Mouse (Mus musculus): Measurements from ENCODE around the gene Lats2. TPM values are rescaled to one million over a fixed set of nuclear protein-coding genes. Genes with fewer than 3 reads are reported as not detected.
"Not testable (repeated sequence)": the region's sequence is repeated elsewhere in the genome, so short reads cannot be mapped to it uniquely, and the experiment has no call there.

Gene Lats2
- polyA plus RNA-seq, 1 experiment from 2014 or later: 33.3 TPM

DNA sequence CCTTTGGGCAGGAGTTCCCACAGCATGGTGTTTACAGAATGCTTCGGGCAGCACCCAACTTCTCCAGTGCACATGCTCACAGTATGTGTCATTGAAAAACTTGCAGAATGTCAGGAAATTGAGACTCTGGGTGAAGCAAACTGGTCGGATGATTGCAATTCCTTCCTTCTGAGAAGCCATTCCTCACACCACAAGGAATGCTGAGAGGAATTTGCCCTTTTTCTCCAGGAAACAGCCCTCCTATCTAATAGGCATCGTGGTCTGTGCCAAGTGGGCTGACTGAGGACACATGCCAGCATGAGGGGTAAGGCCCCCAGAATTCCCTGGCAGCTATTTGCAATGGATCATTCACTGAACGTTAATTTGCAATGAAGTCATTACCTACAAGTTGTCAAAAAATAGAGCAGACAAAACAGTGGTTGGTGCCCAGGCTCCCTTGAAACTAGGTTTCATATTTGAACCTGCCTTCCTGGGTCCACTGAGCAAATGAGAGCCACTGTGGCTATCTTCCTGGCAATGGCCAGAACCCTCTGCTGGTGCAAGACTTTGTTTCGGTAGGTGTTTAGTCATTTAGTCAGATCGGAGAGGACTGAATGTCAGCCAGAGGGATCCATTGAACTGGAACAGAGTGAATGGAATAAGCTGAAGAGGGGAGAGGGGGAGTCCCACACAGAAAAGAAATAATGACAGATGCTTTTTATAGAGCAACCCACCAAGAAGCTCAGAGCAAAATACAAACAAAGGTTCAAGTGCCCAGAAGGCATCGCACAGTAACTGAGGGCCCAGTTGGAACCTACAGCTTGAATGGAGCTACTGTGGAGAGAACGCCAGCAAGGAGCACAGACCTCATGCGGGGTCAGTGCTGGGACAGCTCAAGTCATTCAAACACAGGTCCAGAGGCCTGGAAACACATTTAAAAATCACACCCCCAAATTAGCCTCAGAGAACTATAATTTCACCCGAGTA, 2.5 kb upstream of the Lats2 start:
- Histone ChIP-seq H3K36me3 (no peaks in the 10 kb centered on the region), H3K4me1 (replicated peaks) (no peaks in the 10 kb centered on the region), H3K9ac (no peak overlapping the region), H3K9me3 (replicated peaks) (no peaks in the 10 kb centered on the region), H3K27me3 (replicated peaks) (no peaks in the 10 kb centered on the region), H3K4me3 (no peak overlapping the region), H3K27ac (ENCODE audit: poor library complexity, severe bottlenecking) (no peak overlapping the region), H3K4me2 (no peak overlapping the region)
- ATAC-seq (ENCODE audit: insufficient number of reproducible peaks, low FRiP score): no peak
- WGBS: 63% methylated on average over 10 of the region's 10 CpGs

DNA sequence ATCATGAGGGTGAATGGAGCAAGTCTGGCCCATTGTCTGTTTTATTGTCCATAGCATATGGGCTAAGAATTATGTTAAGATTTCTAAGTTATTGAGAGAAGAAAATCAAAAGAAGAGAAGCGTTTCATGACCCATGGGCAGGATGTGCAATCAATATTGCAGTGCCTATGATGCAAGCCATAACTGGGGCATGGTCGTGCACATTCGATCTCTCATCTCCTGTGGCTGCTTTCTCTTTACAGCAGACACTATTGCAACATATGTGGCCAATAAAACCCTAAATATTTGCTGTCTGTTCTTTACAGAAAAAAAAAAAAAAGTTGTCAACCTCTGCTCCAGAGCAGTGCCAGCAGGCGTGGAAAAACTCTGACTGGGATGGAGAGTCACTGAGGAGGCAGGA, 2.1 kb downstream of the Lats2 start:
- Histone ChIP-seq H3K36me3 (no peaks in the 10 kb centered on the region), H3K27ac (ENCODE audit: poor library complexity, severe bottlenecking) (no peak overlapping the region), H3K9me3 (replicated peaks) (no peaks in the 10 kb centered on the region), H3K9ac (no peak overlapping the region), H3K4me1 (replicated peaks) (peaks cover 20% of the 10 kb centered on the region), H3K27me3 (replicated peaks) (no peaks in the 10 kb centered on the region), H3K4me3 (no peak overlapping the region), H3K4me2 (no peak overlapping the region)
- WGBS: 84% methylated on average over 4 of the region's 4 CpGs
- no peak for ATAC-seq (ENCODE audit: insufficient number of reproducible peaks, low FRiP score)

DNA sequence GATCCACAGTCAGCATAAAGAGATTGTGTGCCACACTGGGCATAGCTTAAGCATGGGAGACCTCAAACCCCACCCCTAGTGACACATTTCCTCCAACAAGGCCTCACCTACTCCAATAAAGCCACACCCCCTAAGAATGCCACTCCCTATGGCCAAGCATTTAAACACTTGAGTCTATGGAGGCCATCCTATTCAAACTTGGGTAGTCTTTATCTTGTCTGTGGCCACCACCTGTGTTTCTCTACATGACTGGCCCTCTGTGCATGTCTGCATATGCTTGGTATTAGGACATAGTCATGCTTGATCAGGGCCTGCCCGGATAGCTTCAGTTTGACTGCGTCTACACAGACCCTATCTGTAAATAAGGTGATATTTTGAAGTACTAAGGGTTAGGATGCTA, 2.5 kb downstream of the Lats2 start:
- WGBS: 92% methylated on average over 2 of the region's 2 CpGs

DNA sequence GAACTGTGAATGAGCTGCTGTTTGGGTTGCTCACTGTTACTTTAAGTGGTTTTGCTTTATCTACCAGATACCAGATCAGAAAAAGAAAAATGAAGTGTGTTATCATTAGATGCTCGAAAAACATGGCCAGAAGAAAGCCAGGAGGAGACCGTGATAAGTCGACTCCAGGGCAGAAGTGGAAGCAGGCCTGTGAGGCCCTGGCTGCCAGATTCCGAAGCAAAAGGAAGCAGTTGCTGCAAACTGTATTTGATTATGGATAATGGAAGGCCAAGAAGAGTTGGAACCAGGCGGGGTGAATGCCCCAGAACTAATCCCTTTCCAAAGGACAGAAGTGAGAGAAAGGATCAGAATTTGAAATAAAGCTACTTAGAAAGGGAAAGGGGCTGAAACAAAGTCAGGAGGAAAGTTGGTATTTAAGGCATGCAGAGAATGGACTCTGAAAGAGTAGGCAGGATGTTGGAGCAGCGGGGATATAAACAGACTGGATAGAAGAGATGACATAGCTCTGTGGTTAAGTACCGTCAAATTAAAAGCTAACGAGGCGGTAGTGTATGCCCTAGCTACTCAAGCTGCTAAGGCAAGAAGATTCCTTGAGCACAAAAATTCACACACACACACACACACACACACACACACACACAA, 4.7 kb downstream of the Lats2 start:
- H3K27ac ChIP-seq (ENCODE audit: poor library complexity, severe bottlenecking): peak overlapping the region; percentile 87
- H3K4me3 ChIP-seq: no peak overlapping the region
- peak overlapping the region; percentile 36 for H3K4me2 ChIP-seq
- no peaks in the 10 kb centered on the region for H3K27me3 ChIP-seq (replicated peaks)
- H3K9ac ChIP-seq: no peak overlapping the region
- peaks cover 26% of the 10 kb centered on the region for H3K4me1 ChIP-seq (replicated peaks)
- no peaks in the 10 kb centered on the region for H3K9me3 ChIP-seq (replicated peaks)
- ATAC-seq (ENCODE audit: insufficient number of reproducible peaks, low FRiP score): peak; percentile 76; the same call in 1 of the 2 replicates
- WGBS: 1% methylated on average over 9 of the region's 9 CpGs
- H3K36me3 ChIP-seq: no peaks in the 10 kb centered on the region

More for the DNA sequence above, 2.5 kb downstream of the Lats2 start:
- H3K4me3 ChIP-seq: no peak overlapping the region
- no peak overlapping the region for H3K27ac ChIP-seq (ENCODE audit: poor library complexity, severe bottlenecking)
- ATAC-seq (ENCODE audit: insufficient number of reproducible peaks, low FRiP score): no peak
- H3K9ac ChIP-seq: no peak overlapping the region
- H3K4me1 ChIP-seq (replicated peaks): peaks cover 20% of the 10 kb centered on the region
- H3K4me2 ChIP-seq: no peak overlapping the region
- no peaks in the 10 kb centered on the region for H3K9me3 ChIP-seq (replicated peaks)
- H3K36me3 ChIP-seq: no peaks in the 10 kb centered on the region
- no peaks in the 10 kb centered on the region for H3K27me3 ChIP-seq (replicated peaks)

DNA sequence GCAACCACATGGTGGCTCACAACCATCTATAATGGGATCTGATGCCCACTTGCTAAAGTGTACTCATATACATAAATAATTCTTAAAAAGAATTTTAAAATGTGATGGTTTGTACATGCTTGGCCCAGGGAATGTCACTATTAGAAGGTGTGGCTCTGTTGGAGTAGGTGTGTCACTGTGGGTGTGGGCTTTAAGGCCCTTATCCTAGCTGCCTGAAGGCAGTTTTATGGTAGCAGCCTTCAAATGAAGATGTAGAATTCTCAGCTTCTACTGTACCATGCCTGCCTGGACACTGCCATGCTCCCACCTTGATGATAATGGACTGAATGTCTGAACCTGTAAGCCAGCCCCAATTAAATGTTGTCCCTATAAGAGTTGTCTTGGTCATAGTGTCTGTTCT, 7.2 kb downstream of the Lats2 start:
- H3K4me1 ChIP-seq (replicated peaks): peaks cover 34% of the 10 kb centered on the region
- not testable (repeated sequence) for H3K9ac ChIP-seq; H3K9me3 ChIP-seq (replicated peaks); H3K27me3 ChIP-seq (replicated peaks); H3K4me2 ChIP-seq; ATAC-seq (ENCODE audit: insufficient number of reproducible peaks, low FRiP score); H3K4me3 ChIP-seq; H3K27ac ChIP-seq (ENCODE audit: poor library complexity, severe bottlenecking); H3K36me3 ChIP-seq

DNA sequence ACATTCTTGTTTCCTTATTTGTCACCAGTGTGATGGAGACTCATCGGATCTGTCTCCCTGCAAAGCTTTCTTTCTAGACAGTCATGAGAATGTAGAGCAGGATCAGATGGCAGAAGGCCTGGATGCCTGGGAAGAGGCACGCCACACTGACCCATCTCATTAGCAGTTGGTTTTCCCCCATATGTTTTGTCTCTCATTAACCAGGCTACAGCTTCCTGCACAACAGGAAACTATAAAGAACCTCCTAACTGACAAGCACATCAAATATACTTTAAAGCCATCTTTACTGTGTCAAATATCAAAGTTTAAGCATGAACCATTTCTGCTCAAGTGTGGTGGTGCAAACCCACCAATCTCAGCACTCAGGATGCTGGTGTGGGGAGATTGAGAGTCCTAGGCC, 8.7 kb downstream of the Lats2 start:
- H3K9me3 ChIP-seq (replicated peaks): no peaks in the 10 kb centered on the region
- no peak overlapping the region for H3K27ac ChIP-seq (ENCODE audit: poor library complexity, severe bottlenecking)
- 60% methylated on average over 2 of the region's 2 CpGs for WGBS
- no peak overlapping the region for H3K9ac ChIP-seq
- ATAC-seq (ENCODE audit: insufficient number of reproducible peaks, low FRiP score): no peak
- H3K4me3 ChIP-seq: no peak overlapping the region
- no peaks in the 10 kb centered on the region for H3K27me3 ChIP-seq (replicated peaks)
- H3K4me2 ChIP-seq: no peak overlapping the region
- H3K36me3 ChIP-seq: no peaks in the 10 kb centered on the region
- H3K4me1 ChIP-seq (replicated peaks): peaks cover 33% of the 10 kb centered on the region

DNA sequence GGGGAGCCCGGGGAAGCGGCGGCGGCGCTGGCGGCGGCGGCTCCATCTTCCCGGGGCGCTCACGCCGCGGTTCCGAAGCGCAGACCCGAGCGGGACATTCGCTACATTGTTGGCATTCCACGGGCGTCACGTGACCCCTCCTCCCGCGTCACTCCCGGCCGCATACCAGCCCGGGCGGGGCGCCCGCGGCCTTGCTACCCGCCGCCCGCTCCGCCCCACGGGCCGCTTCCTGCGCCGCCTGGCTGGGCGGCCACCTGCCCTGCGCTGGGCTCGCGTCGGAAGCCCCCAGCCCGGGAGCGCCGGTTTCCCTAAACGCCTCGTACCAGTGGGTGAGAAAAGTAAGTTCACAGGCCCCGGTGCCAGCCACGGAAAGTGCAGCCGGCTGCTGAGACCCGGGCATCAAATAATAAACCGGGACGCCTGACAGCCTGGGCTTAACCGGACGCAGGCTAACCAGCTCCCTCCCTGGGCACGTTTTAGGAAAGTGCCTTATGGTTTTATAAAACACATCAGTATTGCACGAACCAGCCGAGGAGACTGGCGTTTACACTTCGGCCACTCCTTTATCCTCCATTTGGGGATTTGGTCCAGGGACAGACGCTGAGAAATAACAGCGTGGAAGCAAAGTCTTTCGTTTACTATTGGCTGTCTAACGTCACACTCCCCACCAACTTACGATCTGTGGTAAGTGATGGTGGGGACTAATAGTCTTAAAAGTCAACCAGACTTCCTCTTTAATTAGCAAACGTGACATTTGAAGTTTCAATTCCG, 12.0 kb downstream of the Lats2 start, which contains the start of gene Gm49361:
TSS of gene Gm49361 (minus strand) at position 103 of the 771 bp plus-strand sequence.
- under 1% methylated on average over 66 of the region's 68 CpGs for WGBS
- Histone ChIP-seq H3K4me2 (peak within 1 kb of the TSS; percentile 85), H3K4me1 (replicated peaks) (peaks cover 42% of the 10 kb centered on the region), H3K4me3 (peak within 1 kb of the TSS; percentile 93), H3K36me3 (no peaks in the 10 kb centered on the region), H3K9me3 (replicated peaks) (no peaks in the 10 kb centered on the region), H3K9ac (peak within 1 kb of the TSS; percentile 98), H3K27me3 (replicated peaks) (no peaks in the 10 kb centered on the region), H3K27ac (ENCODE audit: poor library complexity, severe bottlenecking) (peak within 1 kb of the TSS; percentile 98)
- peak; percentile 94 for ATAC-seq (ENCODE audit: insufficient number of reproducible peaks, low FRiP score)

DNA sequence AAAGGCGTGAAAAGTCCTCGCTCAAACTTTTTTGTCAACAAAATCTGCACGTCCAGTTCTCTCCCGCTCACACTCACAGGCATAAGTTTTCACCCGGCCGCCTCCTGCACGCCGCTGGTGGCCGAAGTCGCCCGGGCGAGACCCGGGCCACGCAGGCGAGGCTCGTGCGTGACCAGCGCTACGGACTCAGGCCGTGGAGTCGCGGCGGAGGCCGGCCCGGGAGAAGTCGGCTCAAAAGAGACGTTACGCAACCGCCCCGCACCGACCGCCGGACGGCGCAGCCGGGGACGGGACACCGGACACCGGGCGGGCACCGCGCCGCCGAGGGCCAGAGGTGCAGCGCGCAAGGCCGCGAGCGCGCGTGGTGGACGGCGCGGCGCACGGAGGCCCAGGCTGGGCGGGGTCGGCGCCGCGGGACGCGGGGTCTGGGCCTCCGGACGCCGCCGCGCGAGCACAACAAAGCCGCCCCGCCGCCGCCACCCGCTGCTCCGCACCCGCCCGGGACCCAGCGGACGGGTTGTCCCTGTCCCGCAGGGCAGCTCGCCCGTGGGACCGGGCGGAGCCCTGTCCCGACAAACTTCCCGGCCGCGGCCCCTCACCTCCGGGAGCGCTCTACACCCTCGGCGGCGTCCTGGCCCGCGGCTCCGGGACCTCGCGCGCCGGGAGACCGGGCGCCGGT, 12.8 kb downstream of the Lats2 start:
- Histone ChIP-seq H3K4me3 (peak overlapping the region; percentile 93), H3K27me3 (replicated peaks) (no peaks in the 10 kb centered on the region), H3K36me3 (no peaks in the 10 kb centered on the region), H3K9ac (peak overlapping the region; percentile 98), H3K9me3 (replicated peaks) (no peaks in the 10 kb centered on the region), H3K27ac (ENCODE audit: poor library complexity, severe bottlenecking) (peak overlapping the region; percentile 98), H3K4me2 (peak overlapping the region; percentile 85), H3K4me1 (replicated peaks) (peaks cover 50% of the 10 kb centered on the region)
- under 1% methylated on average over 91 of the region's 103 CpGs for WGBS
- ATAC-seq (ENCODE audit: insufficient number of reproducible peaks, low FRiP score): peak; percentile 73

DNA sequence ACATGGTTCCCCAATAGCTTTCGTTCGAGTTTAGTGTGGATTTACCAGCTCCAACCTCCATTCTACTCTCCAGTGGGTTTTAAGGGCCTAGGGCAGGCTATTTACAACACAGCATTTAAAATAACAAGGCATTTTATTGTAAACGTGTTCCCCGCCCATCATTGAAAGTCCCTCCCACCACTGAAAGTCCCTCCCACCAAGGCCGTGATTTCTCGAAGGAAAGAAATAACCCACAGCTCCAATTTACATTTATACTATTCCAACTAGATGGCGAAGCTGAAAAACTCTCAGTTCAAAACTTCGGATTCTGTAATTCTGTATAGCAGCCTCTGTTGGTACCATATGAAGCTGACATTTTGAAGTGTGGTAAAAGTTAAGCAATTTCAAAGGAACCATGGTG, 13.6 kb downstream of the Lats2 start:
- ATAC-seq (ENCODE audit: insufficient number of reproducible peaks, low FRiP score): no peak
- Histone ChIP-seq H3K4me2 (peak overlapping the region; percentile 72), H3K36me3 (no peaks in the 10 kb centered on the region), H3K9me3 (replicated peaks) (no peaks in the 10 kb centered on the region), H3K4me1 (replicated peaks) (peaks cover 57% of the 10 kb centered on the region), H3K4me3 (peak overlapping the region; percentile 93), H3K27ac (ENCODE audit: poor library complexity, severe bottlenecking) (no peak overlapping the region), H3K9ac (peak overlapping the region; percentile 8; the same call in 1 of the 2 replicates), H3K27me3 (replicated peaks) (no peaks in the 10 kb centered on the region)
- WGBS: 1% methylated on average over 8 of the region's 8 CpGs

DNA sequence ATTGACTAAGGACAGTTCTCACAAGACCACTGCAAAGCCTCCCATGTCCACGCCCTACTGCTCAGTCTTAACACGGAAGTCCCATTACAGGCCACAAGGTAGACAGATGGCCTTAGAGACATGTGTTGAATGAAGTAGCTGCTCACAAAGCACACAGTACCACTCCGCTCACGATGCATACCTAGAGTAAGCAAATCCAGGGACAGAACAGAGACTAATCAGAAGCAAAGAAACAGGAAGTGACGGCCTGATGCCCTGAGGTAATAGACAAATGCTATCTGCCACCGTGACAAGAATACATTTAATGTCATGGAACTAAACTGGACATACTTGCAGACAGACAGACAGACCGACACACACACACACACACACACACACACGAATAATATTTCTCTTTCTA, 17.5 kb downstream of the Lats2 start:
- Histone ChIP-seq H3K4me2 (no peak overlapping the region), H3K9ac (no peak overlapping the region), H3K9me3 (replicated peaks) (no peaks in the 10 kb centered on the region), H3K4me3 (no peak overlapping the region), H3K36me3 (peaks cover 3% of the 10 kb centered on the region; the same call in 1 of the 2 replicates), H3K27ac (ENCODE audit: poor library complexity, severe bottlenecking) (no peak overlapping the region), H3K27me3 (replicated peaks) (no peaks in the 10 kb centered on the region), H3K4me1 (replicated peaks) (peaks cover 77% of the 10 kb centered on the region)
- WGBS: 68% methylated on average over 8 of the region's 8 CpGs
- no peak for ATAC-seq (ENCODE audit: insufficient number of reproducible peaks, low FRiP score)
